Mouse (Mus musculus): Measurements from ENCODE around the gene Htr5a.

Htr5a gene

DNA sequence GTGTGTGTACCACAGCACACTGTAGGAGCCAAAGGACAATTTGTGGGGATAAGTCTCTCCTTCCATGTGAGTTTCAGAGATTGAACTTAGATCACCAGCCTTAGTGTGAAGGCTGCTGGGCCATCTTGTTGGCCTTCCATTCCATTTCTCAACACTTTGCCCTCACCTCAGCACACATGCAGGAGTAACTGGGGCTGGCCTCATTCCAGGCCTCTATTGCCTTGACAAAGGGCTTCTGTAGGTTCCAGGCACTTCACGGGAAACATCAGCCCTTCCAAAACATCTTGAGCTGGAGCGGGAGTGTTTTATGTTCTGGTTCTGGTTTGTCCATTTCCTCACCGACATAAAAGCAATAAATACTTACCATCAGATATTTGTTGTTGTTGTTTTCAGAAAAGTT lies 54.0 kb downstream of the Htr5a start:
- DNase-seq: no peak

DNA sequence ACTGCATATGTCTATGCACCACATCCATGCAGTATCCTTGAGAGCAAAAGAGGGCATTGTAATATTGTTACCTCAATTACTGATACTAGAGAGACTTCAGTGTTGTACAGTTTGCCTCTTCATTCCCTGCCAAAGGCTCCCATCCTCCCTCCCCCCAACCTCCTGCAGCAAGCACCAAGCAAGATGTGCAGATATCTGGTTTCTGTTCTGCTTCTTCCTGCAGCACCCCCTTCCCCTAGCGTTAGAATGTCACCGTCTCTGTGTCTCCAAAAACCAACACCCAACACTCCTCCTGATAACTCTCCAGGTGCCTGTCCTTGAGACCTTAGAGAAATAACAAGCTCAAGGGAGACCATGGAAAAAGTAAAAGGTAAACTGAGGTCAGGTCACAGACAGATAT lies 57.8 kb downstream of the Htr5a start:
- no peak for DNase-seq

DNA sequence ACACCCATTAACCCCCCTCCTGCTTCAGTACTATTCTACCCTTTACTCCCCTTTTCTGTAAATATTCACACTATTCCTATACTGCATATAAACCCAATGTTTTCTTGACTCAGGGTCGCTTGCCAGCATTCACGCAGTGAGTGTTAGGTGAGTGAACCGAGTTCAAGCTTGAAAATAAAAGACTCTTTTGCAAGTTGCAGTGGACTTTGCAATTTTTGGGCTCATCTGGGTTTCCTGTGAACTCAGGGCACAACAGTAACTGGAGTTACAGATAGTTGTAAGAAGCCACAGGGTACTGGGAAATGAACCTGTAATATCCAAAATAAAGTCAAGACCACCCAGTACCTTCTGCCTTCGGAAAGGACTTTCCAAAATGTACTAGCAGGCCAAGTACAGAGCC lies 58.2 kb downstream of the Htr5a start:
- DNase-seq: no peak

Measured in kidney, postnatal 14 days (tissue).